Mouse (Mus musculus) megakaryocyte, embryonic 14.5 days (primary cell): ENCODE results near the gene Gsto2. TPM values are rescaled to one million over a fixed set of nuclear protein-coding genes. Genes with fewer than 3 reads are reported as not detected.

Experiments used
- H3K27me3 ChIP-seq: replicated peaks from 2 replicates; pipeline ENCODE3; 2012; ENCODE audit warnings: inconsistent platforms
- H3K36me3 ChIP-seq: replicated peaks from 2 replicates; pipeline ENCODE3; 2012; ENCODE audit warnings: low read length, inconsistent platforms, mixed read lengths
- H3K4me1 ChIP-seq: 2 replicates; pipeline ENCODE4 v1.6.1; 2012; ENCODE audit warnings: inconsistent platforms
- H3K4me3 ChIP-seq: replicated peaks from 2 replicates; pipeline ENCODE3; 2012; ENCODE audit warnings: moderate library complexity, mild to moderate bottlenecking, inconsistent platforms
- H3K9me3 ChIP-seq: 2 replicates; pipeline ENCODE4 v1.6.1; 2012; ENCODE audit warnings: inconsistent platforms
- FLI1 ChIP-seq: IDR thresholded peaks from 2 replicates; pipeline ENCODE4 v1.6.1; 2012; ENCODE audit warnings: low read length, inconsistent platforms, mixed read lengths
- GATA1 ChIP-seq: IDR thresholded peaks from 3 replicates; pipeline ENCODE4 v1.6.1; 2012; ENCODE audit warnings: mixed read lengths, low read length, inconsistent platforms, borderline replicate concordance
- polyA plus RNA-seq: library from polyadenylated mRNA; stranded (reverse); fragments of >175 nt; gene quantifications from 2 replicates; pipeline ENCODE4 v1.2.3, GENCODE M21; 2012; ENCODE audit warnings: low replicate concordance; ENCODE audit not compliant: insufficient read depth

Gsto2 gene
- not detected in 2 replicates for polyA plus RNA-seq

GRCm38 (mm10) chr19:47865353-47865947 lies at the start of gene Gsto2:
Gsto2 (plus strand) TSS chr19:47865534.
- H3K4me1 ChIP-seq = peaks cover 9% of the 10 kb centered on the region; the same call in 1 of the 2 replicates
- H3K36me3 ChIP-seq = peaks cover 33% of the 10 kb centered on the region
- TF ChIP-seq GATA1 = no peak
- TF ChIP-seq FLI1 = no peak
- H3K27me3 ChIP-seq = peaks cover 9% of the 10 kb centered on the region
- H3K9me3 ChIP-seq = no peaks in the 10 kb centered on the region
- peak within 1 kb of the TSS; percentile 93 for H3K4me3 ChIP-seq

- no peaks in the 10 kb centered on the region for H3K36me3 ChIP-seq
- peaks cover 9% of the 10 kb centered on the region for H3K27me3 ChIP-seq
- H3K4me3 ChIP-seq = no peak overlapping the region
- no peaks in the 10 kb centered on the region for H3K9me3 ChIP-seq
- TF ChIP-seq GATA1 (no peak), FLI1 (no peak)
- H3K4me1 ChIP-seq = peaks cover 15% of the 10 kb centered on the region
Measured at GRCm38 (mm10) chr19:47817692-47818091, 47.6 kb upstream of the Gsto2 start.

- H3K4me1 ChIP-seq = peaks cover 19% of the 10 kb centered on the region
- H3K36me3 ChIP-seq = no peaks in the 10 kb centered on the region
- H3K9me3 ChIP-seq = no peaks in the 10 kb centered on the region
- peak overlapping the region; percentile 85 for H3K4me3 ChIP-seq
- TF ChIP-seq FLI1 = no peak
- no peak for TF ChIP-seq GATA1
- H3K27me3 ChIP-seq = peaks cover 20% of the 10 kb centered on the region
Measured at GRCm38 (mm10) chr19:47820832-47821493, 44.4 kb upstream of the Gsto2 start.

GRCm38 (mm10) chr19:47821494-47821872 lies 43.9 kb upstream of the Gsto2 start:
- Histone ChIP-seq H3K4me1 (peaks cover 19% of the 10 kb centered on the region), H3K4me3 (peak overlapping the region; percentile 85), H3K27me3 (peaks cover 20% of the 10 kb centered on the region), H3K36me3 (no peaks in the 10 kb centered on the region), H3K9me3 (no peaks in the 10 kb centered on the region)
- no peak for TF ChIP-seq FLI1
- no peak for TF ChIP-seq GATA1

- no peaks in the 10 kb centered on the region for H3K36me3 ChIP-seq
- H3K9me3 ChIP-seq = no peaks in the 10 kb centered on the region
- H3K27me3 ChIP-seq = peaks cover 19% of the 10 kb centered on the region
- peaks cover 17% of the 10 kb centered on the region for H3K4me1 ChIP-seq
- TF ChIP-seq FLI1 (no peak), GATA1 (no peak)
- H3K4me3 ChIP-seq = no peak overlapping the region
Measured at GRCm38 (mm10) chr19:47822143-47822796, 43.1 kb upstream of the Gsto2 start.

- no peaks in the 10 kb centered on the region for H3K36me3 ChIP-seq
- peaks cover 20% of the 10 kb centered on the region for H3K27me3 ChIP-seq
- TF ChIP-seq GATA1 = no peak
- no peak for TF ChIP-seq FLI1
- peaks cover 21% of the 10 kb centered on the region for H3K4me1 ChIP-seq
- H3K9me3 ChIP-seq = no peaks in the 10 kb centered on the region
- no peak overlapping the region for H3K4me3 ChIP-seq
Measured at GRCm38 (mm10) chr19:47824026-47824425, 41.3 kb upstream of the Gsto2 start.

- Histone ChIP-seq H3K4me1 (peaks cover 4% of the 10 kb centered on the region), H3K36me3 (no peaks in the 10 kb centered on the region), H3K9me3 (no peaks in the 10 kb centered on the region), H3K4me3 (no peak overlapping the region), H3K27me3 (peaks cover 8% of the 10 kb centered on the region)
- TF ChIP-seq FLI1 (no peak), GATA1 (no peak)
Measured at GRCm38 (mm10) chr19:47829913-47830450, 35.4 kb upstream of the Gsto2 start.

- TF ChIP-seq FLI1 (no peak), GATA1 (no peak)
- H3K4me1 ChIP-seq = peaks cover 4% of the 10 kb centered on the region
- H3K36me3 ChIP-seq = no peaks in the 10 kb centered on the region
- H3K9me3 ChIP-seq = no peaks in the 10 kb centered on the region
- H3K27me3 ChIP-seq = peaks cover 10% of the 10 kb centered on the region
- no peak overlapping the region for H3K4me3 ChIP-seq
Measured at GRCm38 (mm10) chr19:47831111-47831510, 34.2 kb upstream of the Gsto2 start.

- Histone ChIP-seq H3K27me3 (peaks cover 19% of the 10 kb centered on the region), H3K4me3 (no peak overlapping the region), H3K36me3 (no peaks in the 10 kb centered on the region), H3K4me1 (peaks cover 13% of the 10 kb centered on the region), H3K9me3 (no peaks in the 10 kb centered on the region)
- TF ChIP-seq FLI1 = no peak
- no peak for TF ChIP-seq GATA1
Measured at GRCm38 (mm10) chr19:47832316-47832715, 33.0 kb upstream of the Gsto2 start.

- Histone ChIP-seq H3K36me3 (no peaks in the 10 kb centered on the region), H3K4me1 (peaks cover 13% of the 10 kb centered on the region), H3K27me3 (peaks cover 31% of the 10 kb centered on the region), H3K9me3 (no peaks in the 10 kb centered on the region), H3K4me3 (no peak overlapping the region)
- no peak for TF ChIP-seq FLI1
Measured at GRCm38 (mm10) chr19:47834614-47835013, 30.7 kb upstream of the Gsto2 start.
